Mouse (Mus musculus): ENCODE results near the gene Tbce. TPM values are rescaled to one million over a fixed set of nuclear protein-coding genes. Genes with fewer than 3 reads are reported as not detected.

Gene Tbce
- polyA plus RNA-seq, 1 experiment from 2014 or later = 69.1 TPM

GRCm38 (mm10) chr13:13953874-13954832 lies 85.3 kb downstream of the Tbce start, which contains the start of gene B3galnt2:
TSS of gene B3galnt2 (plus strand) at chr13:13954469.
- H3K9ac ChIP-seq (ENCODE audit: low read length) = peak within 1 kb of the TSS; percentile 91
- H3K27me3 ChIP-seq (ENCODE audit: control insufficient read depth, insufficient read depth, low read length) = no peaks in the 10 kb centered on the region
- H3K4me1 ChIP-seq (ENCODE audit: control insufficient read depth, insufficient read depth, low read length) = peaks cover 4% of the 10 kb centered on the region; the same call in 1 of the 2 replicates
- H3K4me2 ChIP-seq (ENCODE audit: low read depth) = peak within 1 kb of the TSS; percentile 85
- under 1% methylated on average over 67 of the region's 78 CpGs for WGBS
- ATAC-seq (ENCODE audit: insufficient read depth, low FRiP score, low TSS enrichment) (peak; percentile 99), DNase-seq (ENCODE audit: low spot score) (peak; percentile 97)
- H3K27ac ChIP-seq (ENCODE audit: low read depth, low read length) = peak within 1 kb of the TSS; percentile 54
- H3K36me3 ChIP-seq (ENCODE audit: control insufficient read depth, insufficient read depth, low read length) = no peaks in the 10 kb centered on the region; the same call in 1 of the 2 replicates
- H3K9me3 ChIP-seq (ENCODE audit: control insufficient read depth, low read length) = no peaks in the 10 kb centered on the region
- H3K4me3 ChIP-seq (ENCODE audit: low read depth, low read length) = peak within 1 kb of the TSS; percentile 86

Other genes with a start within 250 kb of the Tbce start
- gene B3galnt2, start 85.2 kb downstream of the Tbce start, polyA plus RNA-seq (2014; fragmentation: Nextera tagmentation; extraction: Ambion mirVana) = 38.0 and 38.1 TPM in 2 replicates
- 75.9 and 78.8 TPM in 2 replicates for gene Arid4b, start 23.6 kb upstream of the Tbce start, polyA plus RNA-seq (2014; fragmentation: Nextera tagmentation; extraction: Ambion mirVana)
- 75.3 and 76.9 TPM in 2 replicates for gene Ggps1, start 23.9 kb upstream of the Tbce start, polyA plus RNA-seq (2014; fragmentation: Nextera tagmentation; extraction: Ambion mirVana)